Mouse (Mus musculus) left cerebral cortex, adult 9 months (tissue): ENCODE data around the gene Tle2.

Experiments used
- DNase-seq, 2 experiments: peaks; one replicate each; pipeline ENCODE4 v3.0.0; 2022; ENCODE audit warnings: low spot score in 2 of 2

The Tle2 gene

DNA sequence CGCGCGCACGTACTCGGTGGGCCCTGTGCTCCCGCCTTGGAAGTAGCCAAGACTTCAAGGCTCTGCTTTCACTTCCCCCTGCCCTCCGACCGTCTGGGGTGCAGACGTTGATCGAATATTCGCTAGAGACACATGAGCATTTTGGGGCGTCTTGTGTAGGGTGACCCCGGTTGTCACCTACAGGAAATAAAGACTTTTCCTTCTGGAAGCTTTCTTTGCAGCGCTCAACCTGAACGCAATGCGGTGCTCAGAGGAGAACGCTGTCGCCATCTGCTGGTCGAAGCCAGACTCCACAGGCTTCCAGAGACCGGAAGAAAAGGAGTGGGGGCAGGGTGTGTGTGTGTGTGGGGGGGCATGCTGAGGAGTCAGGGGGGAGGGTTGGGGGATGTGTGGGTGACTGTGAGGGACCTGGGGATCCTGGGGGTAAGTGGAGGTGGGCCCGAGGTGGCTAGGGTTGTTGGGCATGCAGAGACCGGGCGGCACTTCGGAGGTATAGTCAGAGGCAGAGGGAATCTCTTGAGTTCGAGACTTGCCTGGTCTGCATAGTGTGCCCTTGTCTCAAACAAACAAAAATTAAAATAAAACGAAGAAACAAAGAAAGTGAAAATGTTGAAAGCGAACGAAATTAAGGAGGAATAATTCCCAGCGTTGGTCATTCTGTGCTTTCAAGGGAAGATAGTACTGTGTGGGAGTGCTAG, 30.8 kb downstream of the Tle2 start:
- peak in 1 of 2 experiments; percentile 90 for DNase-seq

DNA sequence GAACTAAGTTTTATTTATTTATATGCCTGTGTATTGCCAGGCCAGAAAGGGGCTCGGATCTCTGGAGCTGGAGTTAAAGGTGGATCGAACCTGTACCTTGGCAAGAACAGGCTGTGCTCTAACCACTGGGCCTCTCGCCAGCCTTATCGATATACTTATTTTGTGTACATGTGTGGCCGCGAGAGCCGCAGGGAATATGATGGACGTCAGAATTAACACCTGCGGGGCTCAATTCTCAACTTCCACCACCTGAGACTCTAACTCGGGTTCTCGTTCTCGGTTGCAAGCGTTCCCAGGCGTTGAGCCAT, 31.3 kb downstream of the Tle2 start:
- no peak for DNase-seq

DNA sequence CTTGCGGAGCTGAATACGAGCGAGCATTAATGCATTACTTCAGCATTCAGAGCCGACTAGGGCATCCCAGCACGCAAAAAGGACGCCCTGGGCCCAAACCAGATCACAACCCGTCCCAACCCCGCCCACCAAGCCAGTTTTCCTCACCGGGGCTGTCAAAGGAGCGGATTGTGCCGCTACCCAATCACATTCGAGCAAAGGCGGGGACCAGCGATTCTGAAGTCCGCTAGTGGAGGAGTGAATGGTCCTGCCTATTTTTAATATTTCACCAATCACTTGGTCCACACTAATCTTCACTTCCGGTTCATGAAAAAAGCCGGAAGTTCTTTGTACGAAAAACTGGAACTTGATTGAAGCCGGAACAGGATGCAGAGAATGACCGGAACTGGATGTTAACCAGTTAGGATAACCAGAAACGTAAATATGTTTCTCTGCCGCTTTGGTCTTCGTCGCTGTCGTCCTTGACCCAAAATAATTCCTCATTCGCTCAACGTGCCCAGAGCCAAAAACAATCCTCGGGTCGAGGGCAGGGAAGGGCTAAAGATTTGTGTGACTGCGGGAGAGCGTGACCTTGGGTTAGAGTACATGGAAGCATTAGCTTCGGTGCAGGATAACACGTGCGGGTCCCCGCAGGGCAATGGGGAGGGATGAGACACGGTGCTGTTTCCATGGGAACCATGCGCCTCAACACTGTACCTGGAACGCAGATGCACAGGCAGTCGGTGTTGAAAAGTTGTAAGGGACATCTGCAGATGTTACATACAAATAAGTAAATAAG, 31.8 kb downstream of the Tle2 start, which contains the start of gene BC025920:
TSS of gene BC025920 (plus strand) at position 297 of the 778 bp plus-strand sequence.
- DNase-seq: peak; percentile 96 to 97

DNA sequence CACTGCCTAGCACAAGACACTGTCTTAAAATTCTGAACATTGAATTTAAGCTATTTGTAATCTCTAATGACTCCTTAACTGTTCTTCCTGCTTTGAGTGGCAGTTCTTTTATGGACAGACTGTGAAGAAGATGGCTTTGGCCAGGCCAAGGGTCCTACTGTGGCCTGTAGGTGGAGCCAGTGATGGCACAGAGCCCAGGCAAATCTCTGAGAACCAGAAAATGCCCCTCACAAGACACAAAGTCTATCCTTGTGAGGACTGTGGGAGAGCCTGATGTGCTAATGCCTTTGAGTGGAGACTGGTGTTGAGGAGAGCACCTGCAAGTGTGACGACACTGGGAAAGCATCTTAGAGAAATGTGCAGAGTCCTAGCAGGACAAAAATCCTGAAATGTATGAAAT, 33.9 kb downstream of the Tle2 start:
- DNase-seq: no peak

DNA sequence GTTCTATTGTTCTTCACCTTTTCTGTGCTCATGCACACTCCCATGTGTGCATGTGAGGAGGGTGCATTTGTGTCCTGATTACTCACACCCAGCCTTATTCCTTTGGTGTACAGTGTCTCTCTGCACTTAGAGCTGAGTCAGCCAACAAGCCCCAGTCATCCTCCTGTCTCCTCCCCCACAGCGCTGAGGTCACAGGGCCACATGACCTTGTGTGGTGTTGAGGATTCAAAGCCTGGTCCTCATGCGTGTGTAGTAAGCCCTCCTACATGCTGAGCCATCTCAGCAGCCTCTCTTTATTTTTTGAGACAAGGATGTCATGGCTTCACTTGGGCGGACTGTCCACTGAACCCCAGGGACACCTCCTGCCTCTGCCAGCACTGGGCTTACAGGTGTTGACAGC, 38.4 kb downstream of the Tle2 start:
- DNase-seq: no peak

DNA sequence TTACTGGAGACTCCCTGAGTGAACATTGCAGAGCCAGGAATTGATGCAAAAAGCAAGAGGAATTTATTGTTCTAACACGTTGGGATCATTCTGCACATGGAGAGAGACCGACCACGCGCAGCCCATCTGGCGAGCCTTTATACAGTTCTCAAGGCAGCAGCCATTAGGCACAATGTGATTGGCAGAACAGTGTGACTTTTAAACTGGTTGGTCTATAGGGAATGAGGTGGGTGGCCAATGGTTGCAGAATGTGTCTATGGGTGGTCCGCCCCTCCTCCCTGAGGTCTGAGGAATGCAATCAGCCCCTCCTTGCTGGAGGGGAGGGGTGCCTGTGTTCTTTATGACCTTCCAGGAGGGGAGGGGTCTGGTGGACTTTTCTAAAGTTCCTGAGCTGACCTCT, 41.1 kb downstream of the Tle2 start:
- DNase-seq: no peak

DNA sequence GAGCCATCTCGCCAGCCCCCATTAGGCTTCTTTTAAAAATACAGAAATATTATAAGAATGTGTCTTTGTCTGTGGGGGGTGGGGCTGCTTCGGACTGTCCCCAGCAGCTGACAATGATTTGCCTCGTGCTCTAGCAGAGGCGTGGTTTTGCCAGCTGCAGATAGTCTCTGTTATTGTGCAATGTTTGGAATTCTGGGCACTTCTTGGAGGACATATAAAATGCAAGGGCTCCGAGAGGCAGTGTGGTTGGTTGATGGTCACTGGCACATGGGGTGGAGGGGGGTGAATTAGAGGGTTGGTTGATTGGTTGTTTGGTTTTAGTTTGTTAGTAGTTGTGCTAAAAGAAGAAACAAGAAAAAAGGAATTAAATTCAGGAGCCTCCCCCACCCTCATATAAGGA, 45.6 kb downstream of the Tle2 start:
- no peak for DNase-seq

DNA sequence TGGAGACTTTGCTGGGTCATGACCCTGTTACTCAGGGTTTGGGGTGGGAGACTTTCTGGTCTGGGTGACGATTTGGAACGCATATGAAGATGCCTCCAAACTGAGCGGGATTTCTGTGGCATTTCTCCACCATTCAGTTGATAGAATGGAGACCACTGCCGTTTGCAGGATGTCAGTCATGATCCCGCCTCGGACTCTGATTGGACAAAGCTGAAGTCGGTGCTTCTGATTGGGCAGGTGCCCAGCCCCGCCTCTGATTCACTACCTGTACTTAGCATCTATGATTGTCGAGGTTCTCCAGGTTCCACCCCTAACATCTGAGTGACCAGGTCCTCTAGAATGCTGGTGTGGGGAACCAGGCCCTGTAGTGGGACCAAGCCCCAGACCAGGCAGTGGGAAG, 46.4 kb downstream of the Tle2 start:
- no peak for DNase-seq

DNA sequence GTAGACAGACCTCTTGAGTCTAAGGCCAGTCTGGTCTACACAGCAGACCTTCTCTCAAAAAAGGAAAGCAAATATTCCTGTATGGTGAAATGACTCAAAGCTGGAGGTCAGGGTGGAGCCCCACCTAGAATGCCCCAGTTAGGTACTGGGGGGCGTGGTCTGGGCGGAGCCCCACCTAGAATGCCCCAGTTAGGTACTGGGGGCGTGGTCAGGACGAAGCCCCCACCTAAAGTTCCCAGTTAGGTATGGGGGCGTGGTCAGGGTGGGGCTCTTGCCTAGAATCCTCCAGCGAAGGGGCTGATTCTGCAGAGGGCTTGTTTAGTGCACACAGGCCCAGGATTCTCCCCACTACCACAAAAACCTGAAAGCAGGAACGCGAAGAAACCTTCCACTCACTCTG, 49.1 kb downstream of the Tle2 start:
- no peak for DNase-seq

DNA sequence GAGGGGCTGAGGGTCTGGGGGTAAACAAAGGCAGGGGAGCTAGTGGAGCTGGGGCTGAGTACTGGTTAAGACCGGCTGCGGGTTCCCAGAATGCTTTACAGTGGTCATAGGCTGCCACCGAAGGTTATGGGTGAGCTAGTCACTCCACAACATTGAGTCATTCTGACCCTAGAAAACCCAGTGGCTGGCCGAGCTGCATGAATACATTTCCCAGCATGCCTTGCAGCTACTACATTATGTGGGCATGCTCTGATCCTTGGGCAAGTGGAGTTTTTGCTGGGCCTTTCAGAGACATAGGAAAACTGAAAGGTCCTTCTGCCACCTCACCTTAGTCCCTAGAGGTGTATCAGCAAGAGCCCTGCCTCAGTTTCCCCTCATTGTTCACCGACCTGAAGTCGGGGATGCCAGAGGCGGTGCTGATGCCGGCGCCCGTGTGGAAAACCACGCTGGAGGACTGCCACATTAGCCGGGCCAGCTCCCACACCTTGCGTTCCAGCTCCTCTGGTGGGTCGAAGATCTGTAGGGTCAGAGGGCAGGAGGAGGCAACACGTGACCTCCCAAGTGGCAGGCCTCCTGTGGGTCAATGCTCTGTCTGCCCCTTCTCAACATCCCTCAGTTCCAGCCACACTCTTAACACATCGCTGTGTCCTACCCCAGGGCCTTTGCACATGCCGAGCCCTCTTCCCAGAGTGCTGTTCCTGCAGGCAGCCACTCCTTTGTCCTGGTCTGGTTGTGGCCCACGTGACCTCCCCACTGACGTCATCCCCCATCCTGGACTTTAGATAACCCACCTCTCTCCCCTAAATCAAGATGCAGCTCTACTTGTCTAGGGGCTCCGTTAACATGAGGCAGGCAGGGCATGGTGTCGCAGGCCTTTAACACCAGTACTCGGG, 52.0 kb downstream of the Tle2 start:
- DNase-seq: no peak

DNA sequence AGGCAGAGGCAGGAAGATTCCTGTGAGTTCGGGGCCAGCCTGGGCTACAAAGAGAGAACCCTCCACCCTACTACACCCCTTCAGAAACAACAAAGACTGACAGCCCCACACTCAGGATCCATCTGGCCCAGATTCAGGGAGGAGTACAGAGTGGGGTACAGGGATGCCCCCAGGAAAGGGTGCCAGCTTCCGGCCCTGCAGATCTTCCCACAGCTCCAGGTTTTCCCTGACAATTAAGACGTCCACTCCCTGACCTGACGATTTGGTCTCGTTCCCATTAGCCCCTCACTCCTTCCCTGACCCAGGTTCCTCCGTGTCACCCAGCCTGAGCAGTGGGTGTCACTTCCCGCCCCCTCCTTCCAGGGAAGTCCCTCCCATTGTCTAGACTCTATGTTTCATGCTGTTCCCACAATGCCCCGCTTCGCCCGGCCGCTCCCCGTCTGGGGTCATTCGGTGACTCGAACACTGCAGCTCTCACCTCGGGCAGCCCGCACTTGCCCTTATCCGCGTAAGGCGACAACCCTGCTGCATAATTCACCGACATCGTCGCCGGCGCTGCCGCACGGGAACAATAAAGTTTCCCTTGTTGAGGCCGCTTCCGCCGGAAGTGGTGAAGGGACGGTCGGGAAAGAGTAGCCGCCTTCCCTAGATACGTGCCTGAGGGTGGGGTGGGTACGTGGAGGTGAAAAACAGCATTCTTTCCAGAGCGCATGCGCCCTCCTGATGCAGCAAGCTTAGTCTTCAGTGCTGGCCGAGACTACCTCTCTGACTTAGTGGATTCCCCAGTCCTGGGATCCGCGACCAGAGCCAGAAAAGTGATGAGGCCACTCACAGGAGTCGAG, 52.9 kb downstream of the Tle2 start, which contains the start of gene Sirt6:
TSS of gene Sirt6 (minus strand) at position 804 of the 842 bp plus-strand sequence.
- DNase-seq: peak; percentile 89 to 94

DNA sequence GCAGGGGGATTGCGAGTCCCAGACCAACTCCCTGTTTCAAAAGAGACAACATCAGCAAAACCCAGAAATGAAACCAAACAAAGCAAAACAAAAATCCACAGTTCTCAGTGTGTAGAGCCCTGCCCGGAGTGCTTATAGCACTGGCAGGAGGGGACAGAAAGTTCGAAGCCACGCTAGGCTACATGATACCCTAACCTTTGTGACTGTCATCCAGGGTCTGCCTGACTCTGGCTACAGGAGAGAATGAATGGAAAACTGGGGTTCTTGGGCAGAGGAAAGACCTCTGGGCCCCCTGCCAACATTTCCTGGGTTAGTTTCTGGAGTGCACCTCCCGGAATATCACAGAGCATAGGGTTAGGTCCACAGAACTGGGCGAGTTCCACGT, 53.5 kb downstream of the Tle2 start:
- DNase-seq: no peak

DNA sequence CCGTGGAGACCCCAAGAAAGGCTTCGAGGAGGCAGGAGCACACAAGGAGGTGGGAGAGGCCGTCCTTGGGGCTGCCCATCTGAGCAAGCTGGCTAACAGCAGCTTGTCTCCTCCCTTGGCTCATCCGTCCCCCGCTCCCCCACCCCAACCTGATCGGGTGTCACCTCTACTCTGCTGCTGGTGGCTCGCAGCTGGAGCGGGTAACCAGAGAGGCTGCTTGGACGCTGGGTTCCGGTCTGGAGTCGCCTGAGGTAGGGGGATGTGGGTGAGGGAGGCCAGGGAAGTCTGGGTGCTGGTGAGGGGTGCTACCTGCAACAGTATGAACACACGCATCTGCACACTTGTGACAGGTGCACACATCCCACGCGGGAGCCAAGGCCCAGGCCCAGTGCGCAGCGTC, 54.0 kb downstream of the Tle2 start, which contains the start of gene Ankrd24:
TSS of gene Ankrd24 (plus strand) at position 151 of the 400 bp plus-strand sequence.
- DNase-seq: no peak

DNA sequence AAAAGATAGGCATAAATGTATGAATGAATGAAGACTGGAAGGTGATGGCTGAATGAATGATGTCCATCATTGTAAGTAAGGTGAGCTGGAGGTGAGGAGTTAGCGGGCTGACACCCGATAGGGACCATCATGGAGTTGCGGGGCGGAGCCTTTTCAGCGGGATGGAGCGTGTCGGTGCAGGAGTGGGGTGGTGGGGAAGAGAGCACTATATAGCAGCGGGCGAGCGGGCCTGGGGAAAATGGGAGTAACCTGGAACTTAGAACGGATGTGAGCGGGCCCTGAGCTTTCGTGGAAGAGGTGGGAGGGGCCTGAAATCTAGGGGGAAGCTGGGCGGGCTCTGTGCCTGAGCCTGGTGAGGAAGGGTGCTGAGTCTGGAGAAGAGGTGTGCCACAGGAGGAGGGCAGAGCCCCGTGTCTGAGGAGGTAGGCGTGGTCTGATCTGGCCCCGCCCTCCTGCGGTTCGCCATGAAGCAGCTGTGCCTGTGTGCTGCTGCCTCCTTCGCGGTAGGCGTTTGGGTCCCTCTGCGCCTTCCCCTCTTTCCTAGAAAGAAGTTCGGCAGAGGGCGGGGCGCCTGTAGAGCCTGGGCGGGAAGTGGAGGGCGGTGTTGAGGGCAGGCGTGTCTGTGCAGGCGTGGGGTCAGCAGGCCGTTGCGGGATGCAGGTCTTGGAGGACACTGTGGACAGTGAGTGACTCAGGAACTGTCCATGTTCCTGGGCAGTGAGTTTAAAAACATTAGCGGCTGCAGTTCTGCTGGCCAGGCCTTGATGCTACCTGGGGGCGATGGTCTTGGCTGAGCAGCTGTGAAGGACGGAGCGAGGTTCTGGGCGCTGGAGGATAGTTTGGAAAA, 59.1 kb downstream of the Tle2 start:
- DNase-seq: peak; percentile 83 to 90

DNA sequence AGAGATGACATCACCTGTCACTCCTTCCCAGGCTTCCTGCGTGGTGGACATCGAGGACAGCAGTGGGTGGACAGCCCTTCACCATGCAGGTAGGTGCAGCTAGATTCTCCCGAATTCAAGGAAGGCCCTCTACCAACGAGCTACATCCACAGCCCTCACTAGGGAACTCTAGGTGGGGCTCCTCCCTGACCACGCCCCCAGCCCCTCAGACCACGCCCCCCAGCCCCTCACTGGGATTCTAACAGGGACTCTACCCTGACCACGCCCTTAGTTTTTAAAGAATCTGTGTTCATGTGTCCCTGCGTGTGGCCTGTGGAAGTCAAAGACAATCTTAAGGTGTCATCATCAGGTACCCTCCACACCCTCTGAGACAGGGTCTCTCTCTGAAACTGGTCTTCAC, 62.0 kb downstream of the Tle2 start:
- no peak for DNase-seq

DNA sequence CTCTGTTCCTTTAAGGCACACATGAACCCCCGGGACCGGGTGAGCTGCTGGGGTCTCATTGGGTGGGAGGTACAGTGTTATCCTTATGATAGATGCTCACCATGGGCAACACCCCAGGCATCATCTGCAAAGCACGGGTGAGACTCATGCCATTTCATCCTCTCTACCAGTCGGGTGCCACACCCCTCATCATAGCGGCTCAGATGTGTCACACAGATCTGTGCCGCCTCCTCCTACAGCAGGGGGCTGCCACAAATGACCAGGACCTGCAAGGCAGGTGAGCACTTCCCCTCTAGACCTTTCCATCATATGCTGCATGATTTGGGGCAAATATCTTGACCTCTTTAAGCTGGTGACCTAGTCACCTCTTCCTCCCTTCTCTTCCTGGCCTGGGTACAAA, 63.7 kb downstream of the Tle2 start:
- no peak for DNase-seq
